Mouse (Mus musculus) kidney, postnatal 4 days (tissue): ENCODE data around the gene Tnp1.
A peak's percentile ranks its signal among the peaks of the same experiment; 100 is the strongest.

Experiments
- DNase-seq, 2 experiments: peaks; one replicate each; pipeline ENCODE4 v3.0.0; 2021; ENCODE audit warnings: mixed read lengths in 2 of 2

Gene Tnp1

GRCm38 (mm10) chr1:73004890-73005289 lies 10.8 kb downstream of the Tnp1 start:
- no peak for DNase-seq

- DNase-seq, result no peak
These were observed 13.1 kb downstream of the Tnp1 start for GRCm38 (mm10) chr1:73002637-73003036.

DNA sequence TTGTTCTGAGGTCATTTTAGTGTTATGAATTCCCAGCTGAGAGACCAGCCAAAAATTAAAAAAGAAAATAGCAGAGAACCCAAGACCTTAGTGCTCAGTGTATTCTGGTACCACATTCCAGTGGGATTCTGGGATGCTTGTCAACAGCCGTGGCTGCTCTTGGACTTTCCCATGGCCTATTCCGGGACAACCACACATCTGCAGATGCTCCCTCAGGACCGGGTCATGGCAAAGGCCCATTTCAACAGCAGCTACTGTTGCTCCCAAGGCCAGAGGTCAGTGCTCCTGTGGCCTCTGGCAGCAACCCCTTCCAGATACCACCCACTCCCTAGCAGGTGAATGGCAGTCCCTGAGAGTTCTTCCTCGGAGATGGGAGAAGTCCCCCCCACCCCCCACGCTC lies 13.7 kb downstream of the Tnp1 start:
- no peak for DNase-seq

- DNase-seq, result no peak
These were observed 20.8 kb downstream of the Tnp1 start for GRCm38 (mm10) chr1:72994751-72995528.

DNA sequence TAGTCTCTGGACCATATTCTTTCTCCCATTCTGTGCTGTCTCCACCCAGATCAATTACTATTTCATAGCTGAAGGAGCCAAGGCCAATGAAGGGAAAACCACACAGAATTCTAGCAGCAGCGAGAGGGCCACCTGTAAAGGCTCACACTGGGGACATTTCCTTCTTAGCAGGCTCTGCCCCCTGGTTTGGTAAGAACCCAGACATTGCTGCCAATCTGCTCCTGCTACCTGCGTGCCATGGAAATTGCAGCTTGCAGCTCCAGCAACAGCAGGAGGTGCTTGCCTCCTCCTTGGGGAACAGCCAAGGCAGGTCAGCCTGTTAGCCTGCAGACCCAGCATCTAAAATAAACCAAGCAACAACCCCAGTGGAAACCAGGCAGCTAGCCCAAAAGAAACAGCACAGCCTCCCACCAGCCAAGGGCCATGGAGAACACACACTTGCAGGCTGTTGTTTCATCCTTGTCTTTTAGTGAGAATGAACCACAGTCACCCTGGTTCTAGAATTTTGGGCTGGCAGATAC lies 22.7 kb downstream of the Tnp1 start:
- DNase-seq, result no peak

GRCm38 (mm10) chr1:72992209-72992608 lies 23.5 kb downstream of the Tnp1 start:
- no peak for DNase-seq

DNA sequence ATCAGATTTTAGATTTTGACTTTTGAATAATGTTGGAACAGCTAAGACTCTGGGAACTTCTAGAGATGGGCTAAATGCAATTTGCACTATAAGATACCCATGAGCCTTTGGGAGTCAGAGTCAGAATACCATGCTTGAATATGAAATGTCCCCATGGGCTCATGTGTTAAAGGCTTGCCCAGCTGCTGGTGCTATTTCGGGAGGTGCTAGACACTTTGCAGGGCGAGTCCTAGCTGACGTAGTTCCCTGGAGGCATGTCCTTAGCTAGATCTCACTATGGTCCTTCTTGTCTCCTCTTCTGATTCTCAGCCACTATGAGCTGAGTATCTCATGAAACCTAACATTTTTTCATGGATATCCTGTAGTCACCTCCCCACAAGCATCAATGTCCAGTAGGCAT lies 26.8 kb downstream of the Tnp1 start:
- no peak for DNase-seq

DNA sequence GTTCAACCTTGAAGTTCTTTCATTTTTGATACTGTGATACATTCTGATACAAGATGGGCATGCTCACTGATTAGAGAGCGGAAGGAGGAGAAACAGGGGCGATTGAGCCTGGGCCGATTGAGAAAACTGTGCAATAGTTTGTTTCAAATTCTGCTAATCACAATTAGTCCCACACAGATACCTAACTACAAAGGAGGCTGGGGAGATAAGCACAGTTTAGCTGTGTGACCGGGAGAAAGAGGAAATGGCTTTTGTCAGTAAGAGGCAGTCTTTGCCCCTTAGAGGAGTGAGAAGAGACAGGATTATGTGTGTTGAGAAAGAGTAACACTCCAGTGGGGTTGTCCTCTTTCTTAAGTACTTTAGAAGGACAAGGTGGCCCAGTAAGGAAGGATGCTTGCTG lies 29.0 kb downstream of the Tnp1 start:
- DNase-seq, result no peak

DNA sequence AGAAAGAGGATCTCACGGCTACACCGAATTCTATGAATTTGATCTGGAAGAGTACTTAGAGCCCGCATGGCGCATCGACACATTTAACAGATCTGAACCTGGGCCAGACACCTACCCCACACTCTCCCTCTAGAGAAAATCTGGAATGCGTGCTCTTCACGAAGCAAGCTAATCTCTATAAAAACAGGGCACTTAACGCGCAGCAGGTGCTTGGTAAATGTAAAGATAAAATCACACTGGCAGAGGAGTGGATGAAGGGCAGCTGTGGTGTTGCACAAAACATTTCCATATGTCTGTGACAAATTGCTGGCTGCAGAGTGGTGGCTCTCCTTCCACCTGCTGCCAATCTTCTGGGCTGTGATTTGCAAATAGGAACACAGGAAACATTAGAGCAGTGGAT lies 36.8 kb downstream of the Tnp1 start:
- DNase-seq, result no peak

DNA sequence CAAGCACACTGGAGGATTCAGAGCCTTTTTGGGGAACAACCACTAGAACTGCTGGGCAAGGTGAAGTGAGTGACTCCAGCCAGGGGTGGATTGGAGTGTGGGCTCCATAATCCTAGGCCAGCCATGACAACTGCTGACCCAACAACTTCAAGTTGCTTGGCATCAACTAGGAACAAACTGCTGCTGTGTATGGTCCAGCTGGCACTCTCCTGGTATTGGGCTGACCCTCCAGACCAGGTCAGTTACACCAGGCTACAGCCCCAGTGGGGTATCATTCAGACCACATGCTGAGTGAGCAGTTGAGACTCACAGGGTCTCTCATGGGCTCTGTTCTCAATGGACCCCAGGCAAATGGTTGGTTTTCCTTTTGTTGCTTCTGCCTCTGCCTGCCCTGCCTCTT lies 41.5 kb downstream of the Tnp1 start:
- no peak for DNase-seq

- DNase-seq, result peak; percentile 8 to 9
These were observed 45.2 kb downstream of the Tnp1 start for GRCm38 (mm10) chr1:72970461-72970860.

DNA sequence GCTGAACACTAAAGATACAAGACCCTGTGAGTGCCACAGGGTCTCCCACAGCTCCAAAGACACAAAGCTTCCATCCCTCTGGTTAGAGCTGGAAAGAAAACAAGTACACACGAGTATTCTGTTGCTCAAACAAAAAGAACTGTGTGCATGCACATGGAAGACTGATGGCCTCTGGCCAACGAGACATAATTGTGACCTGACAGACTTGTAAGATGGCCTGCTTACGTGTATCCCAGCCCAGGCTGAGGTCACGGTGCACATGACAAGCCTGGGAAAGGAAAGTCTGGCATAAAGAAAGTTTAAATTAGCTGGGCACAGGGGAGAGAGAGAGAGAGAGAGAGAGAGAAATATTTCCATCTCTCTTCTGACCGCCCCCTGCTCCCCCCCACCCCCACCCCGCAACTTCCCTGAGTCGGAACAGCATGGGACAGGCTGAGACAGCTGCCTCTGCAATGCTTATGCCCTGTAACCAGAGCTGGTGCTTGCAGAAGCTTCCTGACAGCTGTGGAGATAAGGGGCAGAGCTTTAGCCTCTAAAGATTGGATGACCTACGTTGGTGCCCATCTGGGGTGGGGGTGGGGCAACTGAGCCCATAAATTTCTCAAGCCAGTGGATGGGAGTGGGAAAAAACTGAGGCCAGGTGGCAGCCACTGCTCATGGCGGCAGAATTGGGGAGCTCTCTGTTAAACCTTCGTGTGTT lies 46.4 kb downstream of the Tnp1 start:
- no peak for DNase-seq

DNA sequence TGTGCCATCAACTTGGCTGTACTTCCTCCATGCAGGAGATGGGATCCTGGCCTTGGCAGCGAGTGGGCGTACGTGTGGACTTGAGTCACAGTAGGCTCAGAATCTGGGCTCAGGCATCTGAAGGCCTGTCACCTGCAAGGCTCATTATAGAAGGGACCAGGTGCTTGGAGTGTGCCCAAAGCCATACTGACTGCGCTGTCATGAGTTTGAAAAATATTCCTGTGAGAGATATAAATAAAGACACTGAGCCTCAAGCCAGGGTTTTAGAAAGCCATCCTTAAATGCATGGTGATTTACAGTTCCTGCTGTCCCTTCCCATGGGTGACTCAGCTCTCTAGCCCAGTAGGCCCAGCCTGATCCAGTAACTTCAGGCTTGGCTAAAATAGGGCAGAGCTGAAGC lies 49.3 kb downstream of the Tnp1 start:
- DNase-seq, result no peak
